Mouse (Mus musculus) megakaryocyte-erythroid progenitor cell, adult 5-6 weeks (primary cell): Measurements from ENCODE around the gene Slc41a1. TPM values are rescaled to one million over a fixed set of nuclear protein-coding genes. Genes with fewer than 3 reads are reported as not detected.

Source experiments
- ATAC-seq: replicated peaks from 2 replicates; pipeline ENCODE4 v1.8.0; 2016; ENCODE audit warnings: mild to moderate bottlenecking, inconsistent platforms; ENCODE audit not compliant: severe bottlenecking, poor library complexity, low FRiP score, low TSS enrichment
- total RNA-seq, 2 experiments: library from RNA; stranded (forward) in 1 of 2; stranded (reverse) in 1 of 2; fragments of 200-1000, 215-1000 nt in 1 of 2; fragments of >200 nt in 1 of 2; fragmentation: Nextera tagmentation in 1 of 2; gene quantifications; 2 replicates each; pipeline ENCODE4 v1.2.3; 2014 to 2017

Gene Slc41a1
- total RNA-seq, 2 experiments from 2014 or later, result 4.1 to 8.2 TPM

DNA sequence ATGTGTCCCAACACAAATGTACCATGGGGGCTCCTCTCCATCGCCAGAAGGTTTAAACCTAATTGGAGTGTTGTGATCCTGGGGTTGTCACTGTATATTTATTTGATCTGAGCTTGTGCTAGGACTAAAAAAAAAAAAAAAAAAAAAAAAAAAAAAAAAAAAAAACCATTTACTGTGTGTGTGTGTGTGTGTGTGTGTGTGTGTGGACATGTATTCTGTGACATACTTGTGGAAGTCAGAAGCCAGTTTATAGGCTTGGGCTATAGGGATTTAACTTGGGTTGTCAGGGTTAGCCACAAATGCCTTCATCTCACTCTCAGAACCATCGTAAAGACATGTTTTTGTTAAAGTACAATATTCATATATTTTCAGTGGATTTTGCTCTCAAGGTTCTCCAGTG lies 42.3 kb downstream of the Slc41a1 start:
- ATAC-seq, result no peak

DNA sequence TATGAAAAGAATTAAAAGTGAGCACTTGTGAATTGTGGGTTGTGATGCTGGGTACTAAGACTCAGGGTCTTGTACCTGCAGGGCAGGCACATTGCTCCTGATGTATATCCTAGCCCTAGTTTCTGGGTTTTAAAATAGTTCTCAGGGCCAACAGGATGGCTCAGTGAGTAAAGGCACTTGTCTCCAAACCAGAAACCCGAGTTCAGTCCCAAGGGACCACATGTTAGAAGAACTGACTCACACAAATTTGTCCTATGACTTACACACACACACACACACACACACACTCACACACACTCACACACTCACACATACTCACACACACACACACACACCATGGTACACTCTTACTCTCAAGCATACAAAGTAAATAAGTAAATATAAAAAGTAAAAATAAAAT lies 45.6 kb downstream of the Slc41a1 start:
- no peak for ATAC-seq

DNA sequence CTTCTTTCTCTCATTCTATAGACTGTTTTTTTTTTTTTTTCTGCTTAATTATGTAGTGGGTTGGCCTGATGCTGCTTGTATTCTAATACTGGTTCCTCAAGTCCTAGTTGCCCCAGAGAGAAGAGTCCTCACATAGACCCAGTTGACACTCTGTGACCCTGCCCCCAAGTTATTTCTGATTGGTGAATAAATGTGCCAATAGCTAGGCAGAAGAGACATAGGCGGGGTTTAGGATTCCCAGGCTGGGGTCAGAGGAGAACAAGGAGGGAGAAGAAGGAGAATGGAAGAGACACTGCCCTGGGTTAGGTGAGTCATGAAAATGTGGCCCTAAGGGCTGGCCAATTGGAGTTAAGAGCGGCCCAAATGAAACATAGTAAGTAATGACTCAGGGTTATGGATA lies 52.5 kb downstream of the Slc41a1 start:
- no peak for ATAC-seq

DNA sequence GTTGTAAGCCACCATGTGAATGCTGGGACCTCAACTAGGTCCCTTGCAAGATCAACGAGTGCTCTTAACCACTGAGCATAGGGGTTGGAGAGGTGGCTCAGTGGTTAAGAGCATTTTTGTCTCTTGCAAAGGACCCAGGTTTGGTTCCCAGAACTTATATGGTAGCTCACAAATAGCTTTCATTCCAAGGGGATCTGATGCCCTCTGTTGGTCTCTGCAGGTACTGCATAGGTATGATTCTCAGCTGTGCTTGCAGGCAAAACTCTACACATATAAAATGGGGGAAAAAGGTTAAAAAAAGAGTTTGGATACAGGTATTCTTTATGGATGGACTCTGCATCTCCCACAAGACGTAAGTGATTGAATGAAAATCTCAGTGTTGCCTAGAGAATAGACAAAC lies 55.5 kb downstream of the Slc41a1 start:
- ATAC-seq, result no peak; the same call in 1 of the 2 replicates

DNA sequence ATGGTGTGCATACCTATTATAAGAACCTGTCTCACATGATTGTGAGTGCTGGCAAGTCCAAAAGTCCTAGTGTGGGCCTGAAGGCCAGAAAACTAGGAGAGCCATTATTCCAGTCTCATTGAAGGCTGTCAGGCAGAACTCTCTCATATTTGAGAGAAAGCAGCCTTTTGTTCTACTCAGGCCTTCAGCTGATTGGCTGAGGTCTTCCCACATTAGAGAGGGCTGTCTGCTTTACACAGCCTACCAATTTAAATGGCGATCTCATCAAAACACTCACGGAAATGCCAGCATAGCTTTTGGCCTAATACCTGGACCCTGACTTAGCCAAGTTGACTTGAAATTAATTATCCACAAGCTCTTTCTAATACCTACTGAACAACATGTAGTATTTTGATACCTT lies 58.9 kb downstream of the Slc41a1 start:
- no peak for ATAC-seq

DNA sequence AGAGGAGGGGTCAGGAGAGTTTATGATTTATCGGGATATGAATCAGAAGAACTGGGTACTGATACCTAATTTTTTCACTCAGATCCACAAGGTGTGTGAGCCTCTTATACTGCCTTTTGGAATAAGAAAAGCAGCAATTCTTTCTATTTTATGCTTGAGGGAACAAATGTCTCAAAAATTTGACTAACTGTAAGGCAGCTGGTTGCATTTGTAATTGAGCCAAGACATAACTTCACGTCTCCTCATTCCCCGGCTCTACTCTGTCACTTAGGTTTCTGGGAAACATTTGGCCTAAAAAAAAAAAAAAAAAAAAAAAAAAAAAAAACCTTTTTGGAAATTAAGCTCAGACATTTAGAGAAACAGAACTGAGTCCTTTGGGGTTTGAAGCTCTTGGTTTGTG lies 59.3 kb downstream of the Slc41a1 start:
- ATAC-seq, result no peak

DNA sequence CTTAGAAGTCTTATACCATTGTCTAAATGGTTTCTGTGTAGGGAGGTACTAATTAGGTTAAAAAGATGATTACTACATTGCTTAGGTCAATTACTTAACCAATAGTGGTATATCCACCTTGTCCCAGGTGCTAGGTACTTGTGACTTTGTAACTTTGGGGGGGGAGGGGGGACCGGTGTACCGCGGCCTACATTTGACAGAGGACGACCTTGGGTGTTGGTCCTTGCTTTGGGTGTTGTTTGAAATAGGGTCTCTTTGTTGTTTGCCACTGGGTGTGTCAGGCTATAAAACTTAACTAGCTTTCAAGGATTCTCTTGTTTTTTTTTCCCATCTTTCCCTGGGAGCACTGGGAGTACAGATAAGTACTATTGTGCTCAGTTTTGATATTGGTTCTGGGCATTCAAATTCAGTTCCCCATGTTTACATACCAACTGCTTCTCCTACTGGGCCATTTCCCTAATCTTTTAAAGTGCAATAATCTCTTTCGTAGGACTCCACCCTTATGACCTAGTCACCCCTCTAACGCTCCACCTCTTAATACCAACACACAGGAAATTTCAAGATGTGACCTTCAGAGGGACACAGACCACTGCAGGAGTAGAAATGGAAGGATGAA lies 62.9 kb downstream of the Slc41a1 start:
- ATAC-seq, result no peak

DNA sequence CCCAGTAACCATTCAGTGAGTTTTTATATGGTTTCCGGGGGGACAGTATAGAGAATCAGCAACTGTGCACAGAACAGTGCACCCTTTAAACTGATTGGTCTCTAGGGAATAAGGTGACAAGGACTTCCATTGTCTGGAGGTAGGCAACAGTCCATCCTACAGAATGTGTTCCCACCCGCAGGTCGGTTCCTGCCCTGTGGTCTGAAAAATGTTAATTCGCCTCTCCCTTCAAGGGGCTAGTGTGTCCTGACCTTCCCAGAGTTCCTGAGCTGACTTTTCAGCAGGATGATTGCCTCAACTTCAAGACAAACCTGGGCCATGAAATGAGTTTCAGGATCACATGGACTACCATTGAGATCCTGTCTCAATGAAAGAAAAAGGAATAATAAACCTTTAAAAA lies 64.1 kb downstream of the Slc41a1 start:
- no peak for ATAC-seq

Other genes starting within 250 kb of the Slc41a1 start
- gene Avpr1b, start 228.3 kb upstream of the Slc41a1 start, total RNA-seq (2014; fragmentation: Nextera tagmentation), result not detected in 2 replicates
- gene Avpr1b, start 228.3 kb upstream of the Slc41a1 start, total RNA-seq (2017), result not detected in 2 replicates
- 337 and 406 TPM in 2 replicates for gene Ctse, start 189.2 kb upstream of the Slc41a1 start, total RNA-seq (2014; fragmentation: Nextera tagmentation)
- gene Ctse, start 189.2 kb upstream of the Slc41a1 start, total RNA-seq (2017), result 141 and 329 TPM in 2 replicates
- not detected in 2 replicates for gene Rab7b, start 138.8 kb upstream of the Slc41a1 start, total RNA-seq (2014; fragmentation: Nextera tagmentation)
- gene Rab7b, start 138.8 kb upstream of the Slc41a1 start, total RNA-seq (2017), result 1.3 and 1.5 TPM in 2 replicates
- gene Slc26a9, start 83.5 kb upstream of the Slc41a1 start, total RNA-seq (2014; fragmentation: Nextera tagmentation), result not detected in 2 replicates
- gene Slc26a9, start 83.5 kb upstream of the Slc41a1 start, total RNA-seq (2017), result not detected in 2 replicates
- gene Pm20d1, start 30.1 kb upstream of the Slc41a1 start, total RNA-seq (2014; fragmentation: Nextera tagmentation), result 0.20 TPM in 1 of 2 replicates, not detected in the other
- gene Pm20d1, start 30.1 kb upstream of the Slc41a1 start, total RNA-seq (2017), result not detected in 2 replicates
- gene Rab29, start 39.7 kb downstream of the Slc41a1 start, total RNA-seq (2014; fragmentation: Nextera tagmentation), result 7.9 and 18.1 TPM in 2 replicates
- 10.1 and 10.9 TPM in 2 replicates for gene Rab29, start 39.7 kb downstream of the Slc41a1 start, total RNA-seq (2017)
- gene Nucks1, start 83.0 kb downstream of the Slc41a1 start, total RNA-seq (2014; fragmentation: Nextera tagmentation), result 155 and 223 TPM in 2 replicates
- 308 and 361 TPM in 2 replicates for gene Nucks1, start 83.0 kb downstream of the Slc41a1 start, total RNA-seq (2017)
- gene Slc45a3, start 135.5 kb downstream of the Slc41a1 start, total RNA-seq (2014; fragmentation: Nextera tagmentation), result 19.5 and 39.2 TPM in 2 replicates
- gene Slc45a3, start 135.5 kb downstream of the Slc41a1 start, total RNA-seq (2017), result 12.0 and 14.8 TPM in 2 replicates
- gene Elk4, start 180.1 kb downstream of the Slc41a1 start, total RNA-seq (2014; fragmentation: Nextera tagmentation), result 97.8 and 135 TPM in 2 replicates
- 88.1 and 90.9 TPM in 2 replicates for gene Elk4, start 180.1 kb downstream of the Slc41a1 start, total RNA-seq (2017)
- 0.40 TPM in 1 of 2 replicates, not detected in the other for gene Mfsd4a, start 240.6 kb downstream of the Slc41a1 start, total RNA-seq (2014; fragmentation: Nextera tagmentation)
- 0.75 and 3.8 TPM in 2 replicates for gene Mfsd4a, start 240.6 kb downstream of the Slc41a1 start, total RNA-seq (2017)